In the genomic region with DNA sequence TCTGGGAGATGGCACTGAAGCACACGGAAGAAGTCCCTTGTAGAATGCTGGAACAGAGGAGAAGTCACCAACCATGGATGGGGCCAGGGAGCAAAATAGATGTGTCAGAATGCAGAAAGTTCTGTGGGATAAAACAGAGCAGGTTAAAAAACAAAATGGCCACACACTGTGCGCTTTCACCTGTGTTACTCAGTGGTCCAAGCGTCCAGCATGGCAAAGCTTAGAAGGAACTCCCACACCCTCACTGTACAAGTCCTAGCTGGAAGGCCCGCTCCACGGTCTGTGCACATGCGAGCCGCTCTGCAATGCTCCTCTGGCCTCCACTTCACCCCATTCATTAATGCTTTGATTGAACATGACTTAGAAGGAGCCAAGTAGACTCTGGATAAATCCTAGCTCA, we compare ENCODE assay signal across 31 mouse cellular contexts.
DNase-seq lines count a peak whose midpoint lies in the region; ATAC-seq and TF ChIP-seq lines count a peak whose summit lies in the region.
"Had no signal": no experiment of that assay in that cellular context is flagged by ENCODE, and none has a peak within 500 bp of the region (broad histone marks: within the 10 kb centered on the region; RNA-seq: fewer than 3 reads in every experiment).

No protein-coding gene starts in this region.

- H3K9me3 ChIP-seq in kidney, embryonic 14.5 days (ENCODE audit: control insufficient read depth, low read length): no peaks in the 10 kb centered on the region
- H3K9me3 ChIP-seq: embryonic facial prominence, embryonic 10.5 days; embryonic facial prominence, embryonic 13.5 days; forebrain, embryonic 10.5 days; forebrain, embryonic 13.5 days; G1E; heart, embryonic 12.5 days; heart, embryonic 15.5 days had no signal

- WGBS in kidney, embryonic 14.5 days: 92% methylated on average over 7 of the region's 7 CpGs

- DNase-seq in gastrocnemius, adult 2 months: peak; percentile 8
- DNase-seq in gastrocnemius, postnatal 10 days: no peak
- peak; percentile 9 for DNase-seq in kidney, postnatal 10 days
- DNase-seq in testis, postnatal 10 days (ENCODE audit: low spot score): peak; percentile 17
- DNase-seq in testis, postnatal 14 days (ENCODE audit: low spot score): no peak
- DNase-seq in urinary bladder, postnatal 4 days (ENCODE audit: low spot score in 2 of 2): peak; percentile 12 to 57
- DNase-seq in urinary bladder, adult 18-20 months (ENCODE audit: low spot score in 2 of 2): no peak
- DNase-seq: adrenal gland, postnatal 25 days; B cell, adult 2 months; cerebellum, adult 11-12 months; cerebellum, adult 8-10 months; cerebellum, postnatal 10 days; cerebellum, postnatal 36 days; embryo, embryonic 11 days; heart, adult 18-20 months; heart, postnatal 10 days; heart, postnatal 4 days had no signal

- no peak overlapping the region for H3K4me3 ChIP-seq in gastrocnemius, adult 2 months
- H3K4me3 ChIP-seq in kidney, embryonic 14.5 days (ENCODE audit: low read length): no peak overlapping the region
- H3K4me3 ChIP-seq: embryonic facial prominence, embryonic 10.5 days; embryonic facial prominence, embryonic 13.5 days; erythroblast, embryonic 14.5 days; forebrain, embryonic 10.5 days; forebrain, embryonic 13.5 days; heart, embryonic 12.5 days; heart, embryonic 15.5 days had no signal

- no peak overlapping the region for H3K9ac ChIP-seq in kidney, embryonic 14.5 days (ENCODE audit: low read depth, low read length)
- H3K9ac ChIP-seq: embryonic facial prominence, embryonic 13.5 days; forebrain, embryonic 13.5 days; heart, embryonic 12.5 days; heart, embryonic 15.5 days; hindbrain, embryonic 14.5 days had no signal

- no peak for ATAC-seq in kidney, embryonic 14.5 days (ENCODE audit: low FRiP score, low TSS enrichment)
- ATAC-seq: forebrain, embryonic 13.5 days; forebrain, embryonic 16.5 days; hindbrain, postnatal 0 days; inflammation-experienced regulatory T-cells, adult 6 months; Patski had no signal

- no peak overlapping the region for H3K4me2 ChIP-seq in kidney, embryonic 14.5 days (replicated peaks; ENCODE audit: low read depth, low read length)
- H3K4me2 ChIP-seq: embryonic facial prominence, embryonic 13.5 days; forebrain, embryonic 13.5 days; heart, embryonic 12.5 days; heart, embryonic 15.5 days; hindbrain, embryonic 14.5 days had no signal

- no peak for TF ChIP-seq CTCF in gastrocnemius, adult 2 months (IDR thresholded peaks at IDR 0.05)

- intact Hi-C loops in gastrocnemius, adult 2 months (cut with DNase I): no loop called here

- no peaks in the 10 kb centered on the region for H3K4me1 ChIP-seq in kidney, embryonic 14.5 days (ENCODE audit: control insufficient read depth, insufficient read depth, low read length)
- H3K4me1 ChIP-seq: forebrain, embryonic 13.5 days; heart, embryonic 15.5 days had no signal

- H3K27ac ChIP-seq in gastrocnemius, adult 2 months: peak overlapping the region; percentile 76
- H3K27ac ChIP-seq in kidney, embryonic 14.5 days (ENCODE audit: low read depth, low read length): no peak overlapping the region
- H3K27ac ChIP-seq: embryonic facial prominence, embryonic 13.5 days; forebrain, embryonic 10.5 days; forebrain, embryonic 13.5 days; heart, embryonic 15.5 days; hindbrain, embryonic 14.5 days; hindbrain, postnatal 0 days had no signal

- H3K27me3 ChIP-seq in kidney, embryonic 14.5 days (ENCODE audit: control insufficient read depth, insufficient read depth, low read length): no peaks in the 10 kb centered on the region
- H3K27me3 ChIP-seq: embryonic facial prominence, embryonic 13.5 days; forebrain, embryonic 13.5 days; heart, embryonic 12.5 days; Patski had no signal

- H3K36me3 ChIP-seq in kidney, embryonic 14.5 days (ENCODE audit: control insufficient read depth, insufficient read depth, low read length): no peaks in the 10 kb centered on the region
- H3K36me3 ChIP-seq: embryonic facial prominence, embryonic 10.5 days; embryonic facial prominence, embryonic 13.5 days; forebrain, embryonic 10.5 days; G1E; heart, embryonic 12.5 days; heart, embryonic 15.5 days had no signal

Comparison
In these comparisons a context has a peak if more than half of its experiments do, and no peak if none do; other contexts are left out.
1. DNase-seq: peak in gastrocnemius, adult 2 months (single experiment), kidney, postnatal 10 days (single experiment), testis, postnatal 10 days (single experiment) and urinary bladder, postnatal 4 days (2 of 2); none in gastrocnemius, postnatal 10 days (single experiment), testis, postnatal 14 days (single experiment) and urinary bladder, adult 18-20 months (0 of 2).